Mouse (Mus musculus) midbrain, embryonic 12.5 days (tissue): ENCODE results near the gene Chn1. TPM values are rescaled to one million over a fixed set of nuclear protein-coding genes. Genes with fewer than 3 reads are reported as not detected.

Experiments used
- ATAC-seq: fragments of 200-750 bp; cut with Nextera tagmentation; 2 replicates; pipeline ENCODE4 v1.8.0; 2017; ENCODE audit warnings: low read depth, moderate TSS enrichment, moderate library complexity; ENCODE audit not compliant: low FRiP score
- H3K27ac ChIP-seq: fragments of 300-500 bp; sonication (generic); replicated peaks from 2 replicates; pipeline ENCODE4 v1.5.1; 2016; ENCODE audit warnings: mild to moderate bottlenecking
- H3K27me3 ChIP-seq: fragments of 300-500 bp; sonication (generic); 2 replicates; pipeline ENCODE4 v1.6.1; 2016; ENCODE audit warnings: mild to moderate bottlenecking
- H3K36me3 ChIP-seq: fragments of 300-500 bp; sonication (generic); 2 replicates; pipeline ENCODE4 v1.6.1; 2016
- H3K4me1 ChIP-seq: fragments of 300-500 bp; sonication (generic); 2 replicates; pipeline ENCODE4 v1.6.1; 2016
- H3K4me2 ChIP-seq: fragments of 300-500 bp; sonication (generic); replicated peaks from 2 replicates; pipeline ENCODE4 v1.6.1; 2016; ENCODE audit warnings: mild to moderate bottlenecking, moderate library complexity
- H3K4me3 ChIP-seq: fragments of 300-500 bp; sonication (generic); 2 replicates; pipeline ENCODE4 v1.5.1; 2016; ENCODE audit warnings: mild to moderate bottlenecking
- H3K9ac ChIP-seq: fragments of 300-500 bp; sonication (generic); replicated peaks from 2 replicates; pipeline ENCODE4 v1.6.1; 2016; ENCODE audit warnings: mild to moderate bottlenecking, moderate library complexity
- H3K9me3 ChIP-seq: fragments of 300-500 bp; sonication (generic); 2 replicates; pipeline ENCODE4 v1.6.1; 2016; ENCODE audit warnings: mild to moderate bottlenecking
- WGBS: fragments of 180-500 bp; shearing (Covaris S2); methylation state at CpG from one replicate; pipeline ENCODE4 v1.1.7; 2016; 5-methylcytosine and 5-hydroxymethylcytosine counted together
- polyA plus RNA-seq: library from polyadenylated mRNA; unstranded; fragments of >200 nt; fragmentation: Nextera tagmentation; extraction: Ambion mirVana; gene quantifications from 2 replicates; pipeline ENCODE4 v1.2.1, GENCODE M21; 2016

The Chn1 gene
- polyA plus RNA-seq, 1 experiment from 2014 or later: 75.7 TPM

DNA sequence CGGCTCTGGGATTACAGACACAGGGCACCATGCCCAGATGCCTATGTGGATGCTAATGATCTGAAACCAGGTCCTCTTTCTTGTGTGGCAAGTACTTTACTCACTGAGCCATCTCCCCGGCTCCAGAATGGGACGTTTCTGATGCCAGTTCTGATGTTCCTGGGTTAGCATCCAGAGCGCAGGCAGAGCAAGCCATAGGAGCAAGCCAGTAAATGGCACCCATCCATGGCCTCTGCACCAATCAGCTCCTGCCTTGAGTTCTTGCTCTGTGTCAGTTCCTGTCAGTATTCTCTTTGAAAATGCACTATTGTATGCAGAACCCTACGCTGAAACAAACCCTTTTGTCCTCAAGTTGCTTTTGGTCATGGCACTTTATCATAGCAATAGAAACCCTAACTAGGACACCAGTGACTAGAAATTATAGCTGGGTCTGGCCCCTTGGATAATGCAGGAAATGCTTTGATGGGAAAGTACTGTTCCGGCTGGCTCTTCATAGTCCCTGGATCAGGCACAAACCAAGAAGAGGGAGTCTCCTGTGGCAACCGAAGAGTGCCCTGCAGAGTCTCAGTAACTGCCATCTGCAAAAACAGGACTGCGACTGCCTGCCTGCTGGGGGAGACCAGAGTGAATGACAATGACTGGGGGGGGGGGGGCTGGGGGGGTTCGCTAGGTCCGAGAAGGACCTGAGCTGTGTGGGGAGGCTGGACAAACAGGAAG, 188.6 kb downstream of the Chn1 start:
- no peak overlapping the region for H3K9ac ChIP-seq
- H3K9me3 ChIP-seq: no peaks in the 10 kb centered on the region
- no peak overlapping the region for H3K27ac ChIP-seq
- H3K4me2 ChIP-seq: no peak overlapping the region
- H3K4me1 ChIP-seq: peaks cover 15% of the 10 kb centered on the region
- no peak for ATAC-seq
- no peaks in the 10 kb centered on the region for H3K36me3 ChIP-seq
- 52% methylated on average over 10 of the region's 10 CpGs for WGBS
- peaks cover 23% of the 10 kb centered on the region for H3K27me3 ChIP-seq
- H3K4me3 ChIP-seq: no peak overlapping the region

DNA sequence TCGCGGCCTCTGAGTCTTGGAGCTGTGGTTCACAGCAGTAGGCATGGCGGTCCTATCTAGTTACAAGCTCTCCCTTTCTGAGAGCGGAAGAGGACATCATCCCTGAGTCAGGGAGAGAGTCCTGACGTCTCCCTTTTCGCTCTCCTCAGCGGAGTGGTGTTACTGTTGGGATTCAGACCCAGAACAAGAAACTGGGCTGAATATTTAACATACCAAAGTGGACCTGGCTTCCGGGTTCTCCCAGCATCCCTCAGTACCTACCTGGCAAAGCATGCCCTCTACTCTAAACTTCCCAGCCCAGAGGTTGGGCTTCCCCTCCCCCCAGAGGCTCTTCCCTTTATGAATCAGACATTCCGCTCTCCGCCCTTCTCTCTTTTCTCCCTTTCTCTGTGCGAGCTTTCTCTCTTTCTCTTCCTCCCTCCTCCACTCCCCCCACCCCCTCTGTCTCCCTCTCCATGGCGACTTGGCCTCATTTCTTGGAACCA, 189.8 kb downstream of the Chn1 start:
- Histone ChIP-seq H3K27ac (no peak overlapping the region), H3K9ac (peak overlapping the region; percentile 35; the same call in 1 of the 2 replicates), H3K36me3 (no peaks in the 10 kb centered on the region), H3K9me3 (no peaks in the 10 kb centered on the region), H3K4me2 (peak overlapping the region; percentile 60), H3K27me3 (peaks cover 16% of the 10 kb centered on the region; the same call in 1 of the 2 replicates), H3K4me1 (peaks cover 12% of the 10 kb centered on the region), H3K4me3 (peak overlapping the region; percentile 43)
- WGBS: 15% methylated on average over 12 of the region's 12 CpGs
- ATAC-seq: peak; percentile 20; the same call in 1 of the 2 replicates

- ATAC-seq: peak; percentile 90
- peaks cover 6% of the 10 kb centered on the region for H3K4me1 ChIP-seq
- peak overlapping the region; percentile 60 for H3K4me2 ChIP-seq
- H3K9ac ChIP-seq: peak overlapping the region; percentile 35; the same call in 1 of the 2 replicates
- no peaks in the 10 kb centered on the region for H3K36me3 ChIP-seq
- H3K4me3 ChIP-seq: peak overlapping the region; percentile 43
- no peaks in the 10 kb centered on the region for H3K9me3 ChIP-seq
- 3% methylated on average over 18 of the region's 18 CpGs for WGBS
- no peak overlapping the region for H3K27ac ChIP-seq
- H3K27me3 ChIP-seq: peaks cover 15% of the 10 kb centered on the region; the same call in 1 of the 2 replicates
Observed at GRCm38 (mm10) chr2:73584645-73585346, 190.3 kb downstream of the Chn1 start.

DNA sequence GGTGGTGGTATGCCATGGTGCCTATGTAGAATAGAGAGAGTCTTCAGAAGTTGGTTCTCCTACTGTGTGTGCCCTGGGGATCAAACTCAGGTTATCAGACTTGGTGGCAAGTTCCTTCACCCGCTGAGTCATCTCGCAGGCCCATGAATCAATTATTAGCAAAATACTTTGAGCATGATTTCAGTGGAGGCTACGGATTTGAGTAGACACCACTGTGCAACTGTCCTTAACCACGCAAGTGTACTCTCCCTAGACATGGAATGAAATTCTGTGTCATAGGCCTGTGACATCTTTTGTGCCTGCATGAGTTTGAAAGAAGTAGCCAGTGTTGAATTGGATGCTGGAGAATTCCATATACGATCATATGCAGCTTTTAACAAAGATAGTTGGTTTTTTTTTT, 194.4 kb downstream of the Chn1 start:
- Histone ChIP-seq H3K9ac (no peak overlapping the region), H3K4me2 (no peak overlapping the region), H3K9me3 (no peaks in the 10 kb centered on the region), H3K36me3 (no peaks in the 10 kb centered on the region), H3K4me1 (peaks cover 5% of the 10 kb centered on the region; the same call in 1 of the 2 replicates), H3K4me3 (no peak overlapping the region), H3K27me3 (peaks cover 4% of the 10 kb centered on the region; the same call in 1 of the 2 replicates), H3K27ac (no peak overlapping the region)
- no peak for ATAC-seq
- 91% methylated on average over 5 of the region's 5 CpGs for WGBS

- H3K36me3 ChIP-seq: no peaks in the 10 kb centered on the region
- no peak within 1 kb of the TSS for H3K27ac ChIP-seq
- H3K9me3 ChIP-seq: no peaks in the 10 kb centered on the region
- H3K27me3 ChIP-seq: peaks cover 4% of the 10 kb centered on the region; the same call in 1 of the 2 replicates
- WGBS: 88% methylated on average over 9 of the region's 9 CpGs
- H3K9ac ChIP-seq: no peak within 1 kb of the TSS
- peaks cover 5% of the 10 kb centered on the region; the same call in 1 of the 2 replicates for H3K4me1 ChIP-seq
- H3K4me2 ChIP-seq: no peak within 1 kb of the TSS
- no peak within 1 kb of the TSS for H3K4me3 ChIP-seq
- ATAC-seq: no peak
Observed at GRCm38 (mm10) chr2:73580166-73580565, 195.0 kb downstream of the Chn1 start, which contains the start of gene Chrna1. Gene Chrna1 (minus strand): TSS chr2:73580338.

DNA sequence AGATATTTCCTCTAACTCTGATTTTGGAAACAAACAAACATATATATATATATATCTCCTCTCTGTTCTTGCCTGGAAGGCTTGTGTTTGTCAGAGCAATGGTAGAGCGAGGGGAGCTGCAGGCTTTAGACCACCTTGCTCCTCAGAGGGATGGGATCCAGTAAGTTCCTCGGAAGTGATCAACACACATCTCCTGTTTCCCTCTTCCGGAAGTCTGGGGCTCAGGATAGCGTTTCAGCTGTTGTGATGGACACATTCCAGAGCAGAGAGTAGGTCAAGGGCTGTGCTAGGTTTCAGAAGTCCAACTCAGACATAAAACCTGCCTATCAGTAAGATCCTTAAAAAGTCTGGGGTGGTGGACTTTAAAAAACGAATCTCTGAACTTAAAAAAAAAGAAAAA, 196.0 kb downstream of the Chn1 start:
- Histone ChIP-seq H3K27ac (no peak overlapping the region), H3K36me3 (no peaks in the 10 kb centered on the region), H3K4me1 (no peaks in the 10 kb centered on the region), H3K27me3 (peaks cover 7% of the 10 kb centered on the region; the same call in 1 of the 2 replicates), H3K9ac (no peak overlapping the region), H3K9me3 (no peaks in the 10 kb centered on the region), H3K4me2 (no peak overlapping the region), H3K4me3 (no peak overlapping the region)
- 68% methylated on average over 5 of the region's 5 CpGs for WGBS
- no peak for ATAC-seq

- no peak for ATAC-seq
- no peaks in the 10 kb centered on the region for H3K36me3 ChIP-seq
- no peak overlapping the region for H3K4me3 ChIP-seq
- H3K4me1 ChIP-seq: peaks cover 2% of the 10 kb centered on the region; the same call in 1 of the 2 replicates
- 88% methylated on average over 6 of the region's 6 CpGs for WGBS
- no peak overlapping the region for H3K4me2 ChIP-seq
- H3K27me3 ChIP-seq: peaks cover 8% of the 10 kb centered on the region; the same call in 1 of the 2 replicates
- H3K9ac ChIP-seq: no peak overlapping the region
- no peaks in the 10 kb centered on the region for H3K9me3 ChIP-seq
- H3K27ac ChIP-seq: no peak overlapping the region
Observed at GRCm38 (mm10) chr2:73574418-73574817, 200.7 kb downstream of the Chn1 start.

GRCm38 (mm10) chr2:73573556-73573955, 201.6 kb downstream of the Chn1 start:
- Histone ChIP-seq H3K27me3 (peaks cover 9% of the 10 kb centered on the region), H3K27ac (no peak overlapping the region), H3K36me3 (no peaks in the 10 kb centered on the region), H3K4me1 (peaks cover 2% of the 10 kb centered on the region; the same call in 1 of the 2 replicates), H3K9ac (no peak overlapping the region), H3K4me2 (no peak overlapping the region), H3K9me3 (no peaks in the 10 kb centered on the region), H3K4me3 (no peak overlapping the region)
- WGBS: 88% methylated on average over 4 of the region's 4 CpGs
- no peak for ATAC-seq

DNA sequence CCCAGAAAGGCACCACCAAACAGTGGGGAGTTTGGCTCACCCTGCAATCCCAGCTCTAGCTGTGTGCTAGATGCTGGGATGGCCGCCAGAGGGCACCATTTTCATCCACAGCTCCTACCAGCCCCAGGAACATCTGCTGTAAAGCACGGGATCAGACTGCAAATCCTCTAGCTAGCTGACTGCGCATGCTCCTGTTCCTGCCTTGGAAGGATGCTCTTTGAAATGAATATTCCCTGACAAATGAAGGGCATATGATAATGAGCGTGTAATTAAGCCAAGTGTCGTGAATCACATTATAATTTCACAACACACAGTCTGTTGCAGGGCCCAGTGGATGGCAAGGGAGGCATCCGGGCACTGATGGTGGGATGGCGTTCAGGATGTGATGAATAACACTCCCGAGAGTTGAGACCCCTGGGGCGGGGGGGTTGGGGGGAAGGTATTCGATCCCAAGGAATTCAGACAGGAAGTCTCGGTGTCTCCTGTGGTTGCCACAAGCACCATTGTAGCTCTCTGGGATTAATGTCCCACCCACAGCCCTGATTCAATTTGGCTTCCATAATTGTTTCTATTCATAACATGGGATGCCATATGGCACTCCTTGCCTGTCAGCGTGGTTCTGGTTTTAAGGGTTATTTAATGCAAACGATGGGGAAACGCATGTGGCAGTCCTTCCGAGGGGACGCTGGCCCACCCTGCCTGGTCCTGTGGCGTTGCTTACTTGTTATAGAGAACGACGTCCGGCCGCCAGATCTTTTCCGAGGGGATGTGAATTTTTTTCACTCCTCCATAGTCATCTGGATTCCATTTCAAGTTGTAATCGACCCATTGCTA, 202.4 kb downstream of the Chn1 start:
- no peaks in the 10 kb centered on the region for H3K9me3 ChIP-seq
- 30% methylated on average over 23 of the region's 23 CpGs for WGBS
- peaks cover 17% of the 10 kb centered on the region for H3K27me3 ChIP-seq
- H3K36me3 ChIP-seq: no peaks in the 10 kb centered on the region
- H3K4me2 ChIP-seq: peak overlapping the region; percentile 49
- H3K9ac ChIP-seq: 0 out of 2 replicates have a peak overlapping the region, but pooled peaks have one; percentile 7
- H3K4me3 ChIP-seq: peak overlapping the region; percentile 26
- peak; percentile 91 for ATAC-seq
- peak overlapping the region; percentile 40 for H3K27ac ChIP-seq
- peaks cover 2% of the 10 kb centered on the region; the same call in 1 of the 2 replicates for H3K4me1 ChIP-seq

DNA sequence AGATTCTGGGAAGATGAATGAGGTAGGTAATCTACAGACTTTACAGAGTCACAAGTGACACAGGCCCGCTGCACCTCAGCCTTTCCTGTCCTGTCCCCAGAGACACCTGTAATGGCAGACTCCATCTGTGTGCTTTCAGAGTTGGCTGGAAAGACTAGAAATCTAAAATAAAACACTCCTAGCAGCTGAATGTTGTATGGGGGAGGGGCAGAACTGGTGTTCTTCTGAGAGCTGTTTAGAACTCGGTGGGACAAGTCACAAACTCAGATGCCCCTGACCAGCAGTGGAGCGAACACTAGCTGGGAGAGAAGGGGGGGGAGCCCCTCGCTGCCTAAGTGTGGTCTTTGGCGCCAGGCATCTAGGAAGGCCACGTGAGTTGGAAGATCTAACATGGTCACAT, 203.2 kb downstream of the Chn1 start:
- ATAC-seq: no peak
- 80% methylated on average over 6 of the region's 6 CpGs for WGBS
- no peak overlapping the region for H3K9ac ChIP-seq

GRCm38 (mm10) chr2:73571304-73571703, 203.8 kb downstream of the Chn1 start:
- H3K27ac ChIP-seq: no peak overlapping the region
- no peak overlapping the region for H3K4me3 ChIP-seq
- H3K4me1 ChIP-seq: peaks cover 2% of the 10 kb centered on the region; the same call in 1 of the 2 replicates
- no peak for ATAC-seq
- H3K9ac ChIP-seq: no peak overlapping the region
- peaks cover 17% of the 10 kb centered on the region for H3K27me3 ChIP-seq
- H3K36me3 ChIP-seq: no peaks in the 10 kb centered on the region
- no peak overlapping the region for H3K4me2 ChIP-seq
- 93% methylated on average over 9 of the region's 9 CpGs for WGBS
- no peaks in the 10 kb centered on the region for H3K9me3 ChIP-seq

More for the DNA sequence above, 203.2 kb downstream of the Chn1 start:
- no peak overlapping the region for H3K4me2 ChIP-seq
- H3K4me1 ChIP-seq: peaks cover 2% of the 10 kb centered on the region; the same call in 1 of the 2 replicates
- no peak overlapping the region for H3K4me3 ChIP-seq
- no peak overlapping the region for H3K27ac ChIP-seq
- peaks cover 17% of the 10 kb centered on the region for H3K27me3 ChIP-seq
- H3K36me3 ChIP-seq: no peaks in the 10 kb centered on the region
- no peaks in the 10 kb centered on the region for H3K9me3 ChIP-seq
